Mouse (Mus musculus): Measurements from ENCODE around the gene Gnmt. TPM values are rescaled to one million over a fixed set of nuclear protein-coding genes. Genes with fewer than 3 reads are reported as not detected.
A peak's percentile ranks its signal among the peaks of the same experiment; 100 is the strongest.

Gnmt gene
- 0.33 and 0.67 TPM in 2 replicates for polyA plus RNA-seq (2014; fragmentation: Nextera tagmentation; extraction: Ambion mirVana)

DNA sequence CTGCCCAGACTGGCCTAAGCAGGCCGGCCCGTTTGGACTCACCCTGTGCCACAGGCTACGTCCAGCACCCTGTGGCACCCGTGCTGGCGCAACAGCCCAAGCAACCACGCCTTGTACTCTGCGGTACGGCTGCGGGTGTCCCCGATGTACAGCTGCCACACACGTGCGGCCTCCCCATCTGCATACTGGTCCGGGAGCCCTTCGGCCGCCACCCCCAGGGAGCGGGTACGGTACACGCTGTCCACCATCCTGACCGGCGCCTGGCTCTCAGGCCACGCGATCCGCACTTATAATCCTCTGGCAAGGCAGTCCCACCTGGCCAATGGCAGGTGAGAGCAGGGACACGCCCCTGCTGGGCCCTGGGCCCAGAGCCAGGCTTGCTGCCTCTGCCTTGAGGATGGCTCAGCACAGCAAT lies at the start of gene Gnmt:
Gene Gnmt, minus strand, starts transcription at position 265 of the 415 bp plus-strand sequence.
- Histone ChIP-seq H3K9me3 (ENCODE audit: control insufficient read depth, low read depth, low read length) (no peaks in the 10 kb centered on the region), H3K36me3 (ENCODE audit: control insufficient read depth, insufficient read depth, low read length) (no peaks in the 10 kb centered on the region; the same call in 1 of the 2 replicates), H3K27me3 (ENCODE audit: control insufficient read depth, insufficient read depth, low read length) (0 out of 2 replicates have a peak, but pooled peaks cover 4% of the 10 kb centered on the region), H3K9ac (replicated peaks; ENCODE audit: low read depth, low read length) (no peak within 1 kb of the TSS), H3K27ac (ENCODE audit: low read length) (no peak within 1 kb of the TSS), H3K4me1 (ENCODE audit: control insufficient read depth, insufficient read depth, low read length) (no peaks in the 10 kb centered on the region), H3K4me2 (replicated peaks; ENCODE audit: low read depth, low read length) (peak within 1 kb of the TSS; percentile 24; the same call in 1 of the 2 replicates), H3K4me3 (ENCODE audit: low read depth, low read length) (0 out of 2 replicates have a peak within 1 kb of the TSS, but pooled peaks have one; percentile 1)
- peak; percentile 50; the same call in 1 of the 2 replicates for ATAC-seq (ENCODE audit: insufficient number of reproducible peaks, insufficient read depth, low FRiP score, low read depth)
- 13% methylated on average over 24 of the region's 24 CpGs for WGBS

DNA sequence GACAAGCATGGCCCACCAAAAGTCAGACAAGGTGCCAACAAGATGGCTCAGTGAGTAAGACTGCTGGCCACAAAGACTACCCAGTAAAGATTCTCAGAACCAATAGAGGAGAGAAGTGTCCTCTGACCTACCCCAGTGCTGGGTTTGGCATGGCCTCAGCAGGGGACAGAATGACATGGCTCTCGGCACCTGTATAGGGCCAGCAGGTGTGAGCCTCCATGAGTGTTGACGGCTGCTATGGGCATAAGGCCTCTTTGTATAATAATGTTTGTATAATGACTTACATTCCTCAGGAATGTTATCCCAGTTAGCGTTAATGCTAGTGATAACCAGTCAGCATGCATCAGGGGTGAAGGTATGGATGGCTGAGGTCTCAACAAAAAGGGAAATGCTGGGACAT lies 47.1 kb upstream of the Gnmt start:
- WGBS: 55% methylated on average over 3 of the region's 3 CpGs

DNA sequence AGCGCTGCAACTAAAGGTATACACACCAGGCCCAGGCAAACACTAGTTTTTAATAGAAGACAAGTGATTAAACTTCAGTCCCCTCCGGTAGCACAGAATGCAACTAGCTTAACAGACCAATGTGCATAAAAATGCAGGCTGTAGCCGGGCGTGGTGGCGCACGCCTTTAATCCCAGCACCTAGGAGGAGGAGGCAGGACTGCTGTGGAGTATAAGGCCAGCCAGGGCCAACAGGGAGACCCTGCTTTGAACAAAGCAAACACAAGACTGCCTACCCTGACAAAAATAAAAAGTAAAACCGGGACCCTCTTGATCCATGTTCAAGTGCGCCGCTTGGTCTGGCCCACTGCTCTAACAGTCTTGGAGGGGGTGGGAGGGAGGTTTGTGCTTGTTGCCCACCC lies 46.1 kb upstream of the Gnmt start:
- ATAC-seq (ENCODE audit: insufficient number of reproducible peaks, insufficient read depth, low FRiP score, low read depth): no peak
- H3K4me1 ChIP-seq (ENCODE audit: control insufficient read depth, insufficient read depth, low read length): no peaks in the 10 kb centered on the region
- H3K27ac ChIP-seq (ENCODE audit: low read length): no peak overlapping the region
- H3K36me3 ChIP-seq (ENCODE audit: control insufficient read depth, insufficient read depth, low read length): peaks cover 51% of the 10 kb centered on the region
- 87% methylated on average over 9 of the region's 9 CpGs for WGBS
- no peaks in the 10 kb centered on the region for H3K9me3 ChIP-seq (ENCODE audit: control insufficient read depth, low read depth, low read length)
- no peaks in the 10 kb centered on the region for H3K27me3 ChIP-seq (ENCODE audit: control insufficient read depth, insufficient read depth, low read length)
- H3K9ac ChIP-seq (replicated peaks; ENCODE audit: low read depth, low read length): no peak overlapping the region
- H3K4me3 ChIP-seq (ENCODE audit: low read depth, low read length): no peak overlapping the region
- no peak overlapping the region for H3K4me2 ChIP-seq (replicated peaks; ENCODE audit: low read depth, low read length)

More for the DNA sequence above, 47.1 kb upstream of the Gnmt start:
- Histone ChIP-seq H3K9me3 (ENCODE audit: control insufficient read depth, low read depth, low read length) (no peaks in the 10 kb centered on the region), H3K4me3 (ENCODE audit: low read depth, low read length) (no peak overlapping the region), H3K27me3 (ENCODE audit: control insufficient read depth, insufficient read depth, low read length) (no peaks in the 10 kb centered on the region), H3K9ac (replicated peaks; ENCODE audit: low read depth, low read length) (no peak overlapping the region), H3K27ac (ENCODE audit: low read length) (no peak overlapping the region), H3K4me2 (replicated peaks; ENCODE audit: low read depth, low read length) (no peak overlapping the region), H3K4me1 (ENCODE audit: control insufficient read depth, insufficient read depth, low read length) (peaks cover under 1% of the 10 kb centered on the region; the same call in 1 of the 2 replicates), H3K36me3 (ENCODE audit: control insufficient read depth, insufficient read depth, low read length) (peaks cover 59% of the 10 kb centered on the region)
- no peak for ATAC-seq (ENCODE audit: insufficient number of reproducible peaks, insufficient read depth, low FRiP score, low read depth)

DNA sequence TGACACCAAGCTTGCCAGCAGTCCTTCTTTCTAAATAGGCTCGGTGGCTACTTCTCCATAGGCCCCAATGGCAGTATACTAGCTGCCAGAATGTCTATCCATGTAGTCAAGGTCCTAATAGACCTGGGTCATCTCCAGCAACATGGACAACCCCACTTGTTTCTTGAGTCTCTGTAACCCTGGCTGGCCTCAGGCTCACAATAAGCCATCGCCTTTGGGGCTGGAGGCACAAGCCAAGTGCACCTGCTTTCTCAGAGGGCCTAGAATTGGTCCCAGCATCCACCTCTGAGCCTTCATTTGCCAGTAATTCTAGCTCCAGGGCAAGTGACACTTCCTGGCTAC lies 45.1 kb upstream of the Gnmt start:
- Histone ChIP-seq H3K9me3 (ENCODE audit: control insufficient read depth, low read depth, low read length) (no peaks in the 10 kb centered on the region), H3K27me3 (ENCODE audit: control insufficient read depth, insufficient read depth, low read length) (no peaks in the 10 kb centered on the region), H3K27ac (ENCODE audit: low read length) (no peak overlapping the region), H3K4me2 (replicated peaks; ENCODE audit: low read depth, low read length) (peak overlapping the region; percentile 64; the same call in 1 of the 2 replicates), H3K36me3 (ENCODE audit: control insufficient read depth, insufficient read depth, low read length) (peaks cover 42% of the 10 kb centered on the region), H3K4me1 (ENCODE audit: control insufficient read depth, insufficient read depth, low read length) (no peaks in the 10 kb centered on the region), H3K4me3 (ENCODE audit: low read depth, low read length) (no peak overlapping the region), H3K9ac (replicated peaks; ENCODE audit: low read depth, low read length) (no peak overlapping the region)
- 31% methylated on average over 2 of the region's 2 CpGs for WGBS
- no peak for ATAC-seq (ENCODE audit: insufficient number of reproducible peaks, insufficient read depth, low FRiP score, low read depth)

DNA sequence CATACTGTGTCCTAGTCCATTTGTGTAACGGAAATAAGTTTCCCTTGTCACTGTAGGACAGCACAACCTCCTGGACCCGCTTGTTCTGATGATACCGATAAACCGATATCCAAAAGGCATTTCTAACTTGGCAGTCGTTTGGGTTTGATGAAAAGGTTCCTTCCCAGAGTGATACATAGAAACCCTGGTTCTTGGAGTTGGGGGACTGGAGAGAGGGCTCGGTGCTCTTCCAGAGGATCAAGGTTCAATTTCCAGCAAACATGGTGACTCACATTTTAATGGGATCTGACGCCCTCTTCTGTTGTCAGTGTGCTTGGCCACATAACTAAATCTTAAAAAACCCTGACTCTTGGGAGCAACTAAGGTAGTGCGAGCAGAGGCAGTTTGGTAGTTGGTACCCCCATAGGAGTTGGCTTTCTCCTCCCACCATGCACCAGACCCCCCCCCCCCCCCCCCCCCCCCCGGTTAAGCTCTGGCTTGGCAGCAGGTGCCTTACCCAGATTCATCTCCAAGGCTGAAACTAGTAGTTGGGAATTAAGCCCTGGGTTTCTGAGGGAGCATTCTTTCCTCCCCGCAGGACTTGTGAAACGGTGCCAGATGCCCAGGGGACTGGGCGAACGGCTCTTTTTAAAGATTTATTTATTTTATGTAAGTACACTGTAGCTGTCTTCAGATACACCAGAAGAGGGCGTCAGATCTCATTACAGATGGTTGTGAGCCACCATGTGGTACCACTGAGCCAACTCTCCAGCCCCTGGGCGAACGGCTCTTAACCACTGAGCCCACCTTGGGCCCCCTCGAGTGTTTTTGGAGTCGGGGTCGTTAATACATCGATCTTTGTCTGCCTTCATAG lies 44.5 kb upstream of the Gnmt start:
- ATAC-seq (ENCODE audit: insufficient number of reproducible peaks, insufficient read depth, low FRiP score, low read depth): no peak
- WGBS: 9% methylated on average over 20 of the region's 20 CpGs

DNA sequence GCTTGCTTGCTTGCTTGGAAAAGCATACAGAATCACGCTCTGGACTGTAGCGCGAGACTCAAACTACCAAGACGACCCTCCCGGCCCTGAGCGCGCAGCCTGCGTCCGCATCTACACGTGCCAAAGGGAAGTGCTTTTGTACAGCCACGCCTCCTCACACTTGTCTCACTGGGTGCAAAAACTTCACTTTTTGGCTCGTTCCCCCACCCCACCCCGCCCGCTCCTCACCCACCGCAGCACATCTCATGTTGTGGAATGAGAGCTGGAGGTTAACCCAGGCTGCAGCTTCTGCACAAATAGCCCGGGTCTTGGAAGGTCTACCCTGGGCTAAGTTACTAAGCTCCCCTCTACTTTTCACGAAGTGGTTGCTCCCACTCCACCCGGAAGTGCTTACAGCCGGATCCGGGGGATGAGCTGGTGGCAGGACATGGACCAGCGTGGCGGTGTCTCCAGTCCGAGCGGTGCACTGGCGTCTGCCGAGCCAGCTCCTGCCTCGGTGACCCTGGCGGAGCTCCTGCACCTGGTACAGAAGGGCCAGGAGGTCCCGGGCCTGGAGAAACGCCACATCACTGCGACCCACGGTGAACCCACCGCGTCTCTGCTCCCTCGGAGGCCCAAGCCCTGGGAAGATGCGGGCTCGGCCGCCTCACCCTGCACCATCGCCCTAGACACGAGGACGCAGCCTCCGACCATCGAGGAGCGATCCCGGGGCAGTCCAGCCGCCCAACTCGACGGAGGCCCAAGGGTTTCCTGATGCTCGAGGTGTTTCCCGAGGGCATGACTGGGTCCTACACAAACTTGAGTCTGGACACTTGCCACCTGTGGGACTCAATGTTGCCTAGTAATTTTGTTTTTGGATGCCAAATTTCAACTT lies 43.7 kb upstream of the Gnmt start, which contains the start of gene 2310039H08Rik:
Gene 2310039H08Rik, plus strand, starts transcription at position 232 of the 874 bp plus-strand sequence.
- Histone ChIP-seq H3K4me3 (ENCODE audit: low read depth, low read length) (peak within 1 kb of the TSS; percentile 71), H3K9me3 (ENCODE audit: control insufficient read depth, low read depth, low read length) (no peaks in the 10 kb centered on the region), H3K27ac (ENCODE audit: low read length) (peak within 1 kb of the TSS; percentile 75), H3K4me1 (ENCODE audit: control insufficient read depth, insufficient read depth, low read length) (no peaks in the 10 kb centered on the region), H3K9ac (replicated peaks; ENCODE audit: low read depth, low read length) (peak within 1 kb of the TSS; percentile 63), H3K36me3 (ENCODE audit: control insufficient read depth, insufficient read depth, low read length) (peaks cover 27% of the 10 kb centered on the region), H3K27me3 (ENCODE audit: control insufficient read depth, insufficient read depth, low read length) (no peaks in the 10 kb centered on the region), H3K4me2 (replicated peaks; ENCODE audit: low read depth, low read length) (peak within 1 kb of the TSS; percentile 64)
- ATAC-seq (ENCODE audit: insufficient number of reproducible peaks, insufficient read depth, low FRiP score, low read depth): peak; percentile 88
- under 1% methylated on average over 50 of the region's 50 CpGs for WGBS

More for the DNA sequence above, 44.5 kb upstream of the Gnmt start:
- Histone ChIP-seq H3K27ac (ENCODE audit: low read length) (peak overlapping the region; percentile 75; the same call in 1 of the 2 replicates), H3K4me3 (ENCODE audit: low read depth, low read length) (peak overlapping the region; percentile 71), H3K4me1 (ENCODE audit: control insufficient read depth, insufficient read depth, low read length) (no peaks in the 10 kb centered on the region), H3K27me3 (ENCODE audit: control insufficient read depth, insufficient read depth, low read length) (no peaks in the 10 kb centered on the region), H3K9ac (replicated peaks; ENCODE audit: low read depth, low read length) (peak overlapping the region; percentile 63), H3K36me3 (ENCODE audit: control insufficient read depth, insufficient read depth, low read length) (peaks cover 36% of the 10 kb centered on the region), H3K4me2 (replicated peaks; ENCODE audit: low read depth, low read length) (peak overlapping the region; percentile 64), H3K9me3 (ENCODE audit: control insufficient read depth, low read depth, low read length) (no peaks in the 10 kb centered on the region)

DNA sequence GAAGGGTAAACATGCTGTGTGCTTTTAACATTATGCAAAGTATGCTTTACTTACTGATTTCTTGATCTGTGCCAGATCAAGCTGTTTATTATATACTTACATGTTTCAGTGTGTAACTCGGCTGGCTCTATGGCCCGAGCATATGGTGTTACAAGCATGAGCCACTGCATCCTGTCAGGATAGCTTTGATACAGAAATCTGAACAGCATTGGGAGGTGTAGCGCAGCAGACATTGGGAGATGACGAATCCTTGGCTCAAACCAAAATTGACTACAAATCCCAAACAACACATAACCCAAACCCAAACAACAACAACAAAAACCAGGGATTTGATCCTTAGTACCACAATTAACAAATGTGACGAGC lies 43.1 kb upstream of the Gnmt start:
- Histone ChIP-seq H3K36me3 (ENCODE audit: control insufficient read depth, insufficient read depth, low read length) (peaks cover 22% of the 10 kb centered on the region), H3K4me1 (ENCODE audit: control insufficient read depth, insufficient read depth, low read length) (no peaks in the 10 kb centered on the region), H3K9ac (replicated peaks; ENCODE audit: low read depth, low read length) (peak overlapping the region; percentile 63; the same call in 1 of the 2 replicates), H3K4me3 (ENCODE audit: low read depth, low read length) (peak overlapping the region; percentile 71), H3K27ac (ENCODE audit: low read length) (peak overlapping the region; percentile 75), H3K4me2 (replicated peaks; ENCODE audit: low read depth, low read length) (peak overlapping the region; percentile 64), H3K27me3 (ENCODE audit: control insufficient read depth, insufficient read depth, low read length) (no peaks in the 10 kb centered on the region), H3K9me3 (ENCODE audit: control insufficient read depth, low read depth, low read length) (no peaks in the 10 kb centered on the region)
- ATAC-seq (ENCODE audit: insufficient number of reproducible peaks, insufficient read depth, low FRiP score, low read depth): no peak
- 5% methylated on average over 5 of the region's 5 CpGs for WGBS

DNA sequence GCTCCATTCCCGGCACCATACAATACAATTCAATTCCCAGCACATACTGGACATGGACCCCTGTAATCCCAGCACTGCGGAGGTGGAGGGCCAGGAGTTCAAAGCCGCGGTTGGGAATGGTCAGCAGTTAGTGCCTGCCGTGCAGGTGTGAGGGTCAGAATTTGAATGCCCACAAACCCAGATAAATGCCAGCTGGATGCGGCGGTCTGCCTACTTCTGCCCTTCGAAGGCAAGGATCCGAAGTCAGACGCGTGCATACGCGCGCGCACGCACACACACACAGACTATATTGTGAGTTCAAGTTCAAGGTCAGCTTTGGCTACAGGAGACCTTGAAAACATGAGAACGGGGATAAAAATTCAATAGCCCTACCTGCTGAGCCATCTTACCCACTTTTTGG lies 42.6 kb upstream of the Gnmt start:
- Histone ChIP-seq H3K27ac (ENCODE audit: low read length) (peak overlapping the region; percentile 75; the same call in 1 of the 2 replicates), H3K4me2 (replicated peaks; ENCODE audit: low read depth, low read length) (peak overlapping the region; percentile 64), H3K4me1 (ENCODE audit: control insufficient read depth, insufficient read depth, low read length) (no peaks in the 10 kb centered on the region), H3K27me3 (ENCODE audit: control insufficient read depth, insufficient read depth, low read length) (no peaks in the 10 kb centered on the region), H3K4me3 (ENCODE audit: low read depth, low read length) (peak overlapping the region; percentile 71), H3K9ac (replicated peaks; ENCODE audit: low read depth, low read length) (peak overlapping the region; percentile 63; the same call in 1 of the 2 replicates), H3K36me3 (ENCODE audit: control insufficient read depth, insufficient read depth, low read length) (peaks cover 20% of the 10 kb centered on the region), H3K9me3 (ENCODE audit: control insufficient read depth, low read depth, low read length) (no peaks in the 10 kb centered on the region)
- ATAC-seq (ENCODE audit: insufficient number of reproducible peaks, insufficient read depth, low FRiP score, low read depth): no peak
- WGBS: 53% methylated on average over 17 of the region's 17 CpGs
